Mouse (Mus musculus) brain, adult 2 months (tissue): ENCODE data around the gene Olfr8.
"Not testable (repeated sequence)": the region's sequence is repeated elsewhere in the genome, so short reads cannot be mapped to it uniquely, and the experiment has no call there.

Experiments
- DNase-seq: peaks from one replicate; pipeline ENCODE4 v3.0.0; 2011; ENCODE audit warnings: low read depth, low spot score

Gene Olfr8

GRCm38 (mm10) chr10:78950336-78950735 is at the start of gene Olfr8:
Olfr8 (plus strand) TSS chr10:78950636.
- DNase-seq = not testable (repeated sequence)

- not testable (repeated sequence) for DNase-seq
These were observed 37.6 kb upstream of the Olfr8 start, which contains the start of gene Olfr1354 for GRCm38 (mm10) chr10:78912871-78913270. Olfr1354 (plus strand) TSS chr10:78913171.

DNA sequence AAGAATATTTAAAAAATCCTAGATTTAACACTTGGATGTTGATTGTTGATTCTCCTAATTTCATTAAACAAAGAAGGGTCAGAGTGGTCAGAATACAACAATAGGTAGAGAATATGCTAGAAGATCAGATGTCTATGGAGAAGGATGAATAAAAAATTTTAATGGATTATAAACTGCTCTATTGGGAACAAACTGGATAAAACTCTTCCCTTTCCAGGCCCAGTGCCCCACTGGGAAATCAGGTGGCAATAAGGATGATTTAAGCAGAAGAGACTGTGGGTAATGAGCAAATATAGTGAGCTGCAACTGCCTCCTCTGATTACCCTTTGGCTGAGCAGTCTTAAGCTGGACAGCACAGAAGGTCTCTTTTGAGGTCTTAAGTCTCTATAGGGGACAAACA is 12.6 kb downstream of the Olfr8 start, which contains the start of gene Olfr1353:
TSS of gene Olfr1353 (plus strand) at position 301 of the 400 bp plus-strand sequence.
- DNase-seq = not testable (repeated sequence)

GRCm38 (mm10) chr10:78980750-78981149 is 30.3 kb downstream of the Olfr8 start, which contains the start of gene Olfr1352:
Olfr1352 (plus strand) TSS chr10:78981050.
- no peak for DNase-seq
